Mouse (Mus musculus) kidney, adult 2 months (tissue): ENCODE results near the gene Gna15.

Experiments
- CTCF ChIP-seq: fragments of 200-500 bp; conservative IDR thresholded peaks from 2 replicates; pipeline ENCODE4 v1.5.1; 2011; ENCODE audit warnings: low read depth, mild to moderate bottlenecking, control low read depth, low read length, moderate library complexity, mixed read lengths; ENCODE audit not compliant: insufficient read depth, insufficient read length
- POLR2A ChIP-seq: fragments of 200-500 bp; IDR thresholded peaks from one replicate; pipeline ENCODE4 v1.6.1; 2011; ENCODE audit warnings: low read depth, low read length, control low read depth

- TF ChIP-seq POLR2A, result no peak
- no peak for TF ChIP-seq CTCF
These were observed 61.1 kb downstream of the Gna15 start for GRCm38 (mm10) chr10:81462917-81463316.
